Mouse (Mus musculus) intestine, postnatal 0 days (tissue): ENCODE results near the gene Slc43a2. TPM values are rescaled to one million over a fixed set of nuclear protein-coding genes. Genes with fewer than 3 reads are reported as not detected.
A peak's percentile ranks its signal among the peaks of the same experiment; 100 is the strongest.

Source experiments
- ATAC-seq: fragments of 200-750 bp; cut with Nextera tagmentation; 2 replicates; pipeline ENCODE4 v1.8.0; 2017; ENCODE audit warnings: mild to moderate bottlenecking, moderate TSS enrichment, moderate library complexity
- H3K27ac ChIP-seq: fragments of 300-500 bp; sonication (generic); 2 replicates; pipeline ENCODE4 v1.5.1; 2014; ENCODE audit warnings: mild to moderate bottlenecking, low read depth, low read length, moderate library complexity
- H3K27me3 ChIP-seq: fragments of 300-500 bp; sonication (generic); replicated peaks from 2 replicates; pipeline ENCODE4 v1.6.1; 2014; ENCODE audit warnings: low read length, mixed read lengths; ENCODE audit not compliant: control insufficient read depth, insufficient read depth
- H3K36me3 ChIP-seq: fragments of 300-500 bp; sonication (generic); 2 replicates; pipeline ENCODE4 v1.6.1; 2014; ENCODE audit warnings: mild to moderate bottlenecking, moderate library complexity; ENCODE audit not compliant: control insufficient read depth, insufficient read depth
- H3K4me1 ChIP-seq: fragments of 300-500 bp; sonication (generic); replicated peaks from 2 replicates; pipeline ENCODE4 v1.6.1; 2014; ENCODE audit warnings: antibody characterized with exemption, low read length, mixed read lengths; ENCODE audit not compliant: control insufficient read depth, insufficient read depth
- H3K4me2 ChIP-seq: fragments of 300-500 bp; sonication (generic); replicated peaks from 2 replicates; pipeline ENCODE4 v1.6.1; 2014; ENCODE audit warnings: low read depth, mild to moderate bottlenecking, moderate library complexity
- H3K4me3 ChIP-seq: fragments of 300-500 bp; sonication (generic); 2 replicates; pipeline ENCODE4 v1.5.1; 2014; ENCODE audit warnings: low read depth, low read length
- H3K9ac ChIP-seq: fragments of 300-500 bp; sonication (generic); 2 replicates; pipeline ENCODE4 v1.6.1; 2014; ENCODE audit warnings: mild to moderate bottlenecking, low read depth, low read length
- H3K9me3 ChIP-seq: fragments of 300-500 bp; sonication (generic); 2 replicates; pipeline ENCODE4 v1.6.1; 2016; ENCODE audit warnings: mixed run types; ENCODE audit not compliant: control insufficient read depth
- CTCF ChIP-seq: sonication (generic); IDR thresholded peaks from 2 replicates; pipeline ENCODE4 v1.5.1; 2016; ENCODE audit warnings: low read depth, mild to moderate bottlenecking, control low read depth, antibody characterized with exemption, moderate library complexity
- WGBS: fragments of 180-500 bp; shearing (Covaris S2); extraction: QIAGEN DNeasy Blood & Tissue Kit; methylation state at CpG from one replicate; pipeline ENCODE4 v1.1.7; 2014; 5-methylcytosine and 5-hydroxymethylcytosine counted together
- polyA plus RNA-seq: library from polyadenylated mRNA; unstranded; fragments of >200 nt; fragmentation: Nextera tagmentation; extraction: Ambion mirVana; gene quantifications from 2 replicates; pipeline ENCODE4 v1.2.1, GENCODE M21; 2015

Gene Slc43a2
- polyA plus RNA-seq, 1 experiment from 2014 or later: 46.4 TPM

- H3K4me1 ChIP-seq: no peaks in the 10 kb centered on the region
- no peak overlapping the region for H3K4me3 ChIP-seq
- H3K4me2 ChIP-seq: no peak overlapping the region
- no peaks in the 10 kb centered on the region; the same call in 1 of the 2 replicates for H3K36me3 ChIP-seq
- WGBS: 88% methylated on average over 6 of the region's 6 CpGs
- H3K27ac ChIP-seq: no peak overlapping the region
- ATAC-seq: no peak
- H3K9ac ChIP-seq: no peak overlapping the region
- H3K9me3 ChIP-seq: no peaks in the 10 kb centered on the region
- no peak for TF ChIP-seq CTCF
- H3K27me3 ChIP-seq: no peaks in the 10 kb centered on the region
Observed at GRCm38 (mm10) chr11:75526943-75527342, 4.6 kb upstream of the Slc43a2 start.

- H3K4me3 ChIP-seq: no peak overlapping the region
- H3K27ac ChIP-seq: no peak overlapping the region
- H3K4me1 ChIP-seq: peaks cover 3% of the 10 kb centered on the region; the same call in 1 of the 2 replicates
- no peaks in the 10 kb centered on the region; the same call in 1 of the 2 replicates for H3K36me3 ChIP-seq
- H3K4me2 ChIP-seq: no peak overlapping the region
- H3K27me3 ChIP-seq: no peaks in the 10 kb centered on the region
- 30% methylated on average over 4 of the region's 4 CpGs for WGBS
- no peaks in the 10 kb centered on the region for H3K9me3 ChIP-seq
- no peak for ATAC-seq
- no peak overlapping the region for H3K9ac ChIP-seq
- TF ChIP-seq CTCF: no peak
Observed at GRCm38 (mm10) chr11:75529771-75530170, 1.7 kb upstream of the Slc43a2 start.

- Histone ChIP-seq H3K27me3 (no peaks in the 10 kb centered on the region), H3K9ac (peak overlapping the region; percentile 81), H3K27ac (peak overlapping the region; percentile 90), H3K4me1 (peaks cover 3% of the 10 kb centered on the region; the same call in 1 of the 2 replicates), H3K4me2 (peak overlapping the region; percentile 98), H3K36me3 (no peaks in the 10 kb centered on the region; the same call in 1 of the 2 replicates), H3K9me3 (no peaks in the 10 kb centered on the region), H3K4me3 (peak overlapping the region; percentile 62)
- 0% methylated on average over 10 of the region's 10 CpGs for WGBS
- peak; percentile 100 for TF ChIP-seq CTCF
- peak; percentile 31; the same call in 1 of the 2 replicates for ATAC-seq
Observed at GRCm38 (mm10) chr11:75530325-75530724, 1.2 kb upstream of the Slc43a2 start.

DNA sequence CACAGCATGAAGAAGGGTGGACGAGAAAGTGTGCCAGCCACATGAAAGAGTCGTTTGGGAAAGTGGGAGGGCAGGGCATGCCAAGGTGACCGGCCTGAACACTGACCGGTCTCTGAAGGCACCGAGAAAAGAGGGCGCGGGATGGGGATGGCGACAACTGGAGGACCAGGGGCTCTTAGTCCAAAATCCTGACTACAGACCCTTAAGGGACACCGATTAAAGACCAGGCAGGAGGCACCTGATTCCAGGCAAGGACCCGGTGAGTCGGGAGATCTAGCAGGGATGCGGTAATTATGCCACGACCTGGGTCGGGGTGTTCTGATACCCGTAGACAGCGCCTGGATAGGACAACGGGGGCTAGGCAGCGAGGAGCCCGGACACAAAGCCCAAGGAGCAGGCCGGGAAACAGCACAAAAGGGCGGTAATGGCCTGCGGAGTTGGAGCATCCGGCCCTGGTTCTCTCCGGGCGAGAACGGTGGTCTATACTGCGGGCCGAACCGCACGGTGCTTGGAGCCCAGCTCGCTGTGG lies 585 bp upstream of the Slc43a2 start:
- ATAC-seq: no peak
- WGBS: under 1% methylated on average over 31 of the region's 31 CpGs

DNA sequence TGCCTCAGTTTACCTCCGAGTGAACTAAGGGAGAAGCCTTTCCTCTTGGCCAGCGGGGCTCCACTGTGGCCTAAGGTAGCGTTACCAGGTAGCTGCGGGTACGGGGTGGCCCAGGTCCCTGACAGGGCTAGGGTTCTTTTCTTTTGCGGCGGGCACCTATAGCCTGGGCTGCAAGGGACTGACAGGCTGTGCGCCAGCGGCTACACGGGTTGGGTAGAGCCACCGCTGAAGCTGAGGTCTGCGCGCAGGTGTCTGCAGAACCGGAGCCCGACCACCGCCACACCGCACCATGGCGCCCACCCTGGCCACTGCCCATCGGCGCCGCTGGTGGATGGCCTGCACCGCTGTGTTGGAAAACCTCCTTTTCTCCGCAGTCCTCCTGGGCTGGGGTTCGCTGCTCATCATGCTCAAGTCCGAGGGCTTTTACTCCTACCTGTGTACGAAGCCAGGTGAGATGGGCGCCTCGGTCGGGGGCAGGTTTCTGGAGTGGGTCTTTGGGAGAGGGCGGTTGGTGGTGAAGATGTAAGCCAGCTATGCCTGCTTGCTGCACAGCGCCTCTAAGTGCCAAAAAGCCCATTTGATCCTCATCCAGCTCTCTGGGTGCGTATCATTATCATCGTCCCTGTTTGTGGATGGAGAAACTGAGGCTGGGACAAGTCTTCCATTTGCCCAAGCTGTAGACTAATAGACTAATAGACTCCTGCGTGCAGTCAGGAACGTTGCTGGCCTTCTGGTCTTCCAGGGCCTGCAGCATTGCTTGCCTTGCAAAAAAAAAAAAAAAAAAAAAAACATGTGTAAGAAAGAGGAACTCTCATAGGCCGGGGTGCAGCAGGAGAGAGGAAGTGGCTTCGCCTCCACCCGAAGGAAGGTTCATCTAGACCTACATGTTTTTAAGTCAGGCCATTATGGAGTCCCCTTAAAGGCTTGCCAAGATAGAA lies 1.1 kb downstream of the Slc43a2 start:
- Histone ChIP-seq H3K4me2 (peak overlapping the region; percentile 98), H3K9me3 (no peaks in the 10 kb centered on the region), H3K9ac (peak overlapping the region; percentile 81), H3K27me3 (no peaks in the 10 kb centered on the region), H3K36me3 (peaks cover 6% of the 10 kb centered on the region; the same call in 1 of the 2 replicates), H3K4me3 (peak overlapping the region; percentile 62), H3K4me1 (peaks cover 7% of the 10 kb centered on the region; the same call in 1 of the 2 replicates), H3K27ac (peak overlapping the region; percentile 90)
- 15% methylated on average over 38 of the region's 38 CpGs for WGBS
- no peak for TF ChIP-seq CTCF
- no peak for ATAC-seq

More for the DNA sequence above, 585 bp upstream of the Slc43a2 start:
- no peaks in the 10 kb centered on the region for H3K9me3 ChIP-seq
- H3K4me1 ChIP-seq: peaks cover 7% of the 10 kb centered on the region; the same call in 1 of the 2 replicates
- H3K27me3 ChIP-seq: no peaks in the 10 kb centered on the region
- peak overlapping the region; percentile 98 for H3K4me2 ChIP-seq
- peak overlapping the region; percentile 62 for H3K4me3 ChIP-seq
- H3K9ac ChIP-seq: peak overlapping the region; percentile 81
- H3K27ac ChIP-seq: peak overlapping the region; percentile 90
- no peak for TF ChIP-seq CTCF
- H3K36me3 ChIP-seq: no peaks in the 10 kb centered on the region; the same call in 1 of the 2 replicates
